Mouse (Mus musculus): Measurements from ENCODE around the gene Cyp4a31. TPM values are rescaled to one million over a fixed set of nuclear protein-coding genes. Genes with fewer than 3 reads are reported as not detected.
"Not testable (repeated sequence)": the region's sequence is repeated elsewhere in the genome, so short reads cannot be mapped to it uniquely, and the experiment has no call there.

The Cyp4a31 gene
- polyA plus RNA-seq, 1 experiment from 2014 or later, result not detected

DNA sequence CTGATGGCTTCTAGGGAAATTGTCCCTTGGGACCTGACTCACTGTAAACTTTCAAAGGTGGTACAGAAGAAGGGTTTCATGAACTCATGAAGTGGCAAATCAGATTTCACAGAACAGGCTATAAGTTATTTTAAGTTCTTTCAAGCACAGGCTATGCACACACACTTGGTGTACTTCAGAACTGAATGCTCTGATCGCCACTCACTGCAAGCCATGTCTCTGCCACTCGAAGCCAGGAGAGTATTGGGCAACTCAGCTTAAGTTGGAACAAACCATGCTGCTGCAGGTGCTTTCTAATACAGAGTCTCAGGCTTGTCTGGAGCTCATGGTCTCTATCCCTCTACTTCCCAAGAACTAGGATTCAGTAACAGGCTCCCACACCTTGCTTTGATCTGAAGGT, 12.3 kb downstream of the Cyp4a31 start:
- DNase-seq (ENCODE audit: low spot score), result no peak
- H3K4me3 ChIP-seq, result no peak overlapping the region
- no peaks in the 10 kb centered on the region for H3K36me3 ChIP-seq
- H3K4me1 ChIP-seq (replicated peaks), result no peaks in the 10 kb centered on the region
- H3K27ac ChIP-seq, result no peak overlapping the region
- no peaks in the 10 kb centered on the region for H3K27me3 ChIP-seq (ENCODE audit: insufficient read depth, poor library complexity, severe bottlenecking)
- 90% methylated on average over 2 of the region's 2 CpGs for WGBS
- no peaks in the 10 kb centered on the region for H3K9me3 ChIP-seq

DNA sequence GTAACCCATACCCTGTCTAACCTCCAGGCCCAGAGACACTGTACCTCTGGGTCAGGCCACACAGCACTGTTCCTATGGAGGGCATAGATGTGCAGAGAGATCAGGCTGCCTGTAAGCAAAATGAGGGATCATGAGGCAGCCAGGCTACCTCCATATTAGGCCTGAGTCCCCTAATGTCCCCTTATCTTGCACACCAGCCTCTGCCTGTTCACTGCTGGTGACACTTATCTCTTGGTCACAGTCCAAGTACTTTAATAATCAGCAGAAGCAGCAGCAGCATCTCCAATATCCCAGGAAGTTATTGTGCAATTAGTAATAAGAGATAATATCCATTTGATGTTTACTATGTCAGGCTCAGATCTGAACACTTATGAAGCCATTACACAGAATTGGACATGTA, 19.6 kb downstream of the Cyp4a31 start:
- no peak overlapping the region for H3K4me3 ChIP-seq
- H3K27ac ChIP-seq, result no peak overlapping the region
- H3K9me3 ChIP-seq, result no peaks in the 10 kb centered on the region
- no peak for DNase-seq (ENCODE audit: low spot score)
- no peaks in the 10 kb centered on the region for H3K27me3 ChIP-seq (ENCODE audit: insufficient read depth, poor library complexity, severe bottlenecking)
- H3K36me3 ChIP-seq, result no peaks in the 10 kb centered on the region
- no peaks in the 10 kb centered on the region for H3K4me1 ChIP-seq (replicated peaks)

DNA sequence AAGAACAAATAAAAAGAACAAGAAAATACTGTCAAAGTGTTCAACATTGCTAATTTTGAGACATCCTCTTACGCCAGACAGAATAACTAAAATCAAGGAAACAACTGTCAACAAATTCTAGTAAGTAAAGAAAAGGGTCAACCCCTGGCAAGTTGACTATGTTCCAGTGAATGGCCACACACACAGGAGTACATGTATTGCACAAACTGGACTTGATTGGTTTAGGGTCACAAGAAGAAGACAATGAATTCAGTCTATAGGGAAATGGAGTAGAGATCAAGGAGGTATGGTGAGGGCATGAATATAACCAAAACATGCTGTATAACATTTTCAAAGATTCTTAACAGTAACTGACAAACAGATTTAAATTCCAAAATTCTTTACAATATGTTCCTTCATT, 32.9 kb downstream of the Cyp4a31 start:
- Histone ChIP-seq H3K9me3 (no peaks in the 10 kb centered on the region), H3K27me3 (ENCODE audit: insufficient read depth, poor library complexity, severe bottlenecking) (no peaks in the 10 kb centered on the region), H3K27ac (no peak overlapping the region), H3K36me3 (no peaks in the 10 kb centered on the region), H3K4me1 (replicated peaks) (no peaks in the 10 kb centered on the region), H3K4me3 (no peak overlapping the region)
- 95% methylated on average over 1 of the region's 1 CpGs for WGBS
- DNase-seq (ENCODE audit: low spot score), result no peak

DNA sequence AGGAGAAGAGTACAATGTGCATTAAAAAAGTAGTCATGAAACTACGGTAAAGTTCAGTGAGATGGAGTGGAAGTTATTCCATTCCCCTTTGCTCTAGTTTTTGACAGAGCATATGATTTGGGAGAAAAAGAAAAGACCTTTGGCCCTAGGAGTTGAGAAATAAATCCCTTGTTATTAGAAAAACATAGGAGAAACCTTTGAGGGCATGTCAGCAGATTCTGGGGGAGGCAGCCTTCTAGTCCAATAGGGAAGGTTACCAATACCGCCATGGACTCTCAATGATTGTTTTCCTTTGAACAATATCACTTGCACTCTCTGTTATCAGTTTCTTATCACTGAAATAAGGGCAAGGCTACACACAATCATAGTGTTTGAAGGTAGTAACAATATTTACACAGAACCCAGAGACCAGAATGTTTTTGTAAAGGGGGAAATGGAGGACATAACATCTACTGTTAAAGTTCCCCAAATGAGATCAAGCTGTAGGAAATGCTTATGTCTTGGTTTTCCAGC, 33.4 kb downstream of the Cyp4a31 start:
- Histone ChIP-seq H3K27ac (no peak overlapping the region), H3K4me1 (replicated peaks) (no peaks in the 10 kb centered on the region), H3K4me3 (no peak overlapping the region), H3K27me3 (ENCODE audit: insufficient read depth, poor library complexity, severe bottlenecking) (no peaks in the 10 kb centered on the region), H3K9me3 (no peaks in the 10 kb centered on the region), H3K36me3 (no peaks in the 10 kb centered on the region)
- 84% methylated on average over 2 of the region's 2 CpGs for WGBS
- no peak for DNase-seq (ENCODE audit: low spot score)

DNA sequence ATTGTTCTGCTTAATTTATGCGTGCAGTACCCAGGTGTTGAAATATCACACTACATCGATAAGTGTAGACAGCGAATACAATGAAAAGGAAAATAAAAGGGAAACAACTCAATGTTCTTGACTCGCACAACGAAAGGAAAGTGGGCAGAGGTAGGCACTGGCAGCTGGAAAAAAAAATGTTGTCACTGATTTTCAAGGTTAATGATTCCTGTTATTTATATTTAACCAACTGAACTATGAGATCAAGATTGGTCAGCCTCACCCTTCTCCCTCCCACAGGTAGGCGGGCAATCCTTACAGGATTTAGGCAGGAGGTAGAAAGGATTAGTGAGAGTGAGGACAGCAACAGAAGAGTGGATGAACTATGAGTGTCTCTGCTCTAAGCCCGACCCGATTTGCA, 37.2 kb downstream of the Cyp4a31 start, which contains the start of gene Cyp4a32:
Cyp4a32 (plus strand) TSS at position 359 of the 400 bp plus-strand sequence.
- H3K4me3 ChIP-seq; H3K27me3 ChIP-seq (ENCODE audit: insufficient read depth, poor library complexity, severe bottlenecking); H3K27ac ChIP-seq; H3K36me3 ChIP-seq; H3K4me1 ChIP-seq (replicated peaks); H3K9me3 ChIP-seq; DNase-seq (ENCODE audit: low spot score): not testable (repeated sequence)
- 89% methylated on average over 8 of the region's 8 CpGs for WGBS

DNA sequence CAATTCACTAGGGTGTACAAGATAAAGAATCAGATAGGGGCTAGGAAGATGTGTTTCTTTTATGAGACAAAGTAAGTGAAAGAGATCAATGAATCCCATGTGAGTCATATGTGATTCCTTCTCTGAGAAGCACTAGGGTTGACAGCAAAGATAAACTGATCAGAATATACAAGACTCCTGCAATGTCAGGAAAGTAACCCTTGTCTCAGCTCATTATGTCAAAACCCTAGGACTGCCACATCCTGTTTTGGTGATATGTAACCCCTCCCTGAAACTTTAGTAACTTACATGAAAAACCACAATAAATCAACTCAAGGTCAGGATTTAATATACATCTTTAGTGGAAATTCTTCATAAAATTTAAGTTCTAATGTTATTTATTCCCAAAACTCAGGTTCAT, 50.6 kb downstream of the Cyp4a31 start:
- H3K4me3 ChIP-seq, result no peak overlapping the region
- DNase-seq (ENCODE audit: low spot score), result no peak
- H3K9me3 ChIP-seq, result no peaks in the 10 kb centered on the region
- no peaks in the 10 kb centered on the region for H3K36me3 ChIP-seq
- H3K27ac ChIP-seq, result no peak overlapping the region
- H3K27me3 ChIP-seq (ENCODE audit: insufficient read depth, poor library complexity, severe bottlenecking), result no peaks in the 10 kb centered on the region
- no peaks in the 10 kb centered on the region for H3K4me1 ChIP-seq (replicated peaks)

DNA sequence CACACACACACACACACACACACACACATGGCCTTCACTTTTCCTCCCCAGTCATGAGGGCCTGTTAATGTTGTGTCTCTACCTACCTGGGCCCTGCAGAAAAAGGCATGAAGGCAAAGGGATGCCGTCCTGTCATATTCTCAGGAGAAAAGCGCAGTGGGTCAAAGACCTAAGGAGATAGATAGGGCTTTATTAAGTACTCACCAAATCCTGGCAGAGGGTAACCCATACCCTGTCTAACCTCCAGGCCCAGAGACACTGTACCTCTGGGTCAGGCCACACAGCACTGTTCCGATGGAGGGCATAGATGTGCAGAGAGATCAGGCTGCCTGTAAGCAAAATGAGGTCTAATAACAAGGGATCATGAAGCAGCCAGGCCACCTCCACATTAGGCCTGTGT, 62.1 kb downstream of the Cyp4a31 start:
- not testable (repeated sequence) for H3K4me3 ChIP-seq; H3K27me3 ChIP-seq (ENCODE audit: insufficient read depth, poor library complexity, severe bottlenecking); H3K27ac ChIP-seq; H3K36me3 ChIP-seq; H3K4me1 ChIP-seq (replicated peaks); DNase-seq (ENCODE audit: low spot score); H3K9me3 ChIP-seq
- 95% methylated on average over 3 of the region's 3 CpGs for WGBS

Other genes with a start within 250 kb of the Cyp4a31 start
- gene Cyp4a12b, start 152.0 kb upstream of the Cyp4a31 start, polyA plus RNA-seq (2016; fragmentation: Nextera tagmentation; extraction: Ambion mirVana), result not detected in 2 replicates
- gene Cyp4a30b, start 111.0 kb upstream of the Cyp4a31 start, polyA plus RNA-seq (2016; fragmentation: Nextera tagmentation; extraction: Ambion mirVana), result not detected in 2 replicates
- not detected in 2 replicates for gene Cyp4a14, start 67.5 kb upstream of the Cyp4a31 start, polyA plus RNA-seq (2016; fragmentation: Nextera tagmentation; extraction: Ambion mirVana)
- not detected in 2 replicates for gene Cyp4a10, start 45.4 kb upstream of the Cyp4a31 start, polyA plus RNA-seq (2016; fragmentation: Nextera tagmentation; extraction: Ambion mirVana)
- gene Cyp4a32, start 37.3 kb downstream of the Cyp4a31 start, polyA plus RNA-seq (2016; fragmentation: Nextera tagmentation; extraction: Ambion mirVana), result not detected in 2 replicates
- 0.35 TPM in 1 of 2 replicates, not detected in the other for gene Cyp4b1, start 84.1 kb downstream of the Cyp4a31 start, polyA plus RNA-seq (2016; fragmentation: Nextera tagmentation; extraction: Ambion mirVana)
- gene Efcab14, start 174.1 kb downstream of the Cyp4a31 start, polyA plus RNA-seq (2016; fragmentation: Nextera tagmentation; extraction: Ambion mirVana), result 31.0 and 33.7 TPM in 2 replicates
- 0.20 TPM in 1 of 2 replicates, not detected in the other for gene Tex38, start 217.4 kb downstream of the Cyp4a31 start, polyA plus RNA-seq (2016; fragmentation: Nextera tagmentation; extraction: Ambion mirVana)
- 38.3 and 49.9 TPM in 2 replicates for gene Atpaf1, start 221.2 kb downstream of the Cyp4a31 start, polyA plus RNA-seq (2016; fragmentation: Nextera tagmentation; extraction: Ambion mirVana)

Data from hindbrain, embryonic 10.5 days (tissue).